Mouse (Mus musculus) embryonic facial prominence, embryonic 10.5 days (tissue): Measurements from ENCODE around the gene Gm21970. TPM values are rescaled to one million over a fixed set of nuclear protein-coding genes. Genes with fewer than 3 reads are reported as not detected.

Experiments used
- DNase-seq: peaks from one replicate; pipeline ENCODE4 v3.0.0-alpha.2; 2017; ENCODE audit warnings: low spot score
- H3K27ac ChIP-seq: fragments of 300-500 bp; sonication (generic); replicated peaks from 2 replicates; pipeline ENCODE4 v1.5.1; 2016; ENCODE audit warnings: mild to moderate bottlenecking
- H3K27me3 ChIP-seq: fragments of 300-500 bp; sonication (generic); replicated peaks from 2 replicates; pipeline ENCODE4 v1.6.1; 2016; ENCODE audit warnings: low read depth, mild to moderate bottlenecking; ENCODE audit not compliant: poor library complexity, severe bottlenecking
- H3K36me3 ChIP-seq: fragments of 300-500 bp; sonication (generic); replicated peaks from 2 replicates; pipeline ENCODE4 v1.6.1; 2016; ENCODE audit warnings: mild to moderate bottlenecking, moderate library complexity
- H3K4me1 ChIP-seq: fragments of 300-500 bp; sonication (generic); 2 replicates; pipeline ENCODE4 v1.6.1; 2016
- H3K4me3 ChIP-seq: fragments of 300-500 bp; sonication (generic); 2 replicates; pipeline ENCODE4 v1.5.1; 2016; ENCODE audit warnings: mild to moderate bottlenecking, moderate library complexity
- H3K9me3 ChIP-seq: fragments of 300-500 bp; sonication (generic); 2 replicates; pipeline ENCODE4 v1.6.1; 2016; ENCODE audit warnings: mild to moderate bottlenecking
- WGBS: fragments of 180-500 bp; shearing (Covaris S2); methylation state at CpG from one replicate; pipeline ENCODE4 v1.1.7; 2016; 5-methylcytosine and 5-hydroxymethylcytosine counted together
- polyA plus RNA-seq: library from polyadenylated mRNA; unstranded; fragments of >200 nt; fragmentation: Nextera tagmentation; extraction: Ambion mirVana; gene quantifications from 2 replicates; pipeline ENCODE4 v1.2.1, GENCODE M21; 2016

Gm21970 gene
- polyA plus RNA-seq, 1 experiment from 2014 or later, result not detected

- Histone ChIP-seq H3K36me3 (no peaks in the 10 kb centered on the region), H3K4me3 (no peak overlapping the region), H3K9me3 (no peaks in the 10 kb centered on the region), H3K27ac (no peak overlapping the region), H3K27me3 (peaks cover 17% of the 10 kb centered on the region), H3K4me1 (peaks cover 12% of the 10 kb centered on the region)
- 64% methylated on average over 10 of the region's 10 CpGs for WGBS
- DNase-seq, result no peak
These were observed 34.0 kb upstream of the Gm21970 start for GRCm38 (mm10) chr16:91357526-91357900.

DNA sequence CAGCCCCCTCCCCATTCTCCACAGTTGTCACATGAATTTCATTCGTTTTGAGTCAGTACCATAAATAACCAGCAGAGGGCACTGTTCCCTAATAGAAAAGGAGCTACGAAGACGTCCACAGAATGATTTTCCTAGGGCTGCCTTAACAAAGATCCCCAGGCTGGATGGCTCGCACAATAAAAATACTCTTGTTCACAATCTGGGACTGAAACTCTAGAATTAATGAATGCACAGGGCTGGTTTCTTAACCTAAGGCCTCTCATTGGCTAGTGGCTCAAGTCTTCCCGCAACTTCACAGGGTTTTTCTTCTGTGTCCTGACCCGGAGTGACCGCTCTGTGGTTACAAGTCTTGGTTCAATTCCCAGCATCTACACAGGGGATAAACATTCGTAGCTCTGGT, 33.0 kb upstream of the Gm21970 start:
- no peak overlapping the region for H3K4me3 ChIP-seq
- 42% methylated on average over 8 of the region's 8 CpGs for WGBS
- DNase-seq, result peak; percentile 39
- H3K27ac ChIP-seq, result 0 out of 2 replicates have a peak overlapping the region, but pooled peaks have one; percentile 25
- peaks cover 21% of the 10 kb centered on the region for H3K4me1 ChIP-seq
- no peaks in the 10 kb centered on the region for H3K9me3 ChIP-seq
- no peaks in the 10 kb centered on the region for H3K36me3 ChIP-seq
- peaks cover 6% of the 10 kb centered on the region for H3K27me3 ChIP-seq

DNA sequence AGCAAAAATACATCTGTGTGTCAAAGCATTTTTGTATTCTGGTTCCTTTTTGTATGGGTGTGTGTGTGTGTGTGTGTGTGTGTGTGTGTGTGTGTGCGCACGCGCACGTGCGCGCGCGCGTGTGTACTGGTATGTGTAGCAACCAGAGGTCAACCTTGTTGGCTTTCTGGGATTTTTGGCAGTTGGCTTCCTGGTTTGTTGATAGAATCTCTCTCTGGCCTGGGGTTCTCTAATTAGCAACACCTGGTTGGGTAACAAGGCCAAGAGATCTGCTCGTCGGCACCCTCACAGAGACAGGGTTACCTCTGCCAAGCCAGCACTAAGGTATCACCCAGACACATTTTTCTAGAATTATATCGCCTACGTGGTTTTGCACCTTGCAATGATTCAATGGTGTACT, 32.0 kb upstream of the Gm21970 start:
- WGBS, result 88% methylated on average over 13 of the region's 13 CpGs
- no peaks in the 10 kb centered on the region; the same call in 1 of the 2 replicates for H3K27me3 ChIP-seq
- H3K4me3 ChIP-seq, result no peak overlapping the region
- no peaks in the 10 kb centered on the region for H3K36me3 ChIP-seq
- no peak for DNase-seq
- H3K4me1 ChIP-seq, result peaks cover 24% of the 10 kb centered on the region
- H3K27ac ChIP-seq, result no peak overlapping the region
- H3K9me3 ChIP-seq, result no peaks in the 10 kb centered on the region

- no peaks in the 10 kb centered on the region for H3K9me3 ChIP-seq
- H3K36me3 ChIP-seq, result no peaks in the 10 kb centered on the region
- no peak overlapping the region for H3K27ac ChIP-seq
- 60% methylated on average over 3 of the region's 3 CpGs for WGBS
- no peak for DNase-seq
- H3K4me1 ChIP-seq, result peaks cover 24% of the 10 kb centered on the region
- no peak overlapping the region for H3K4me3 ChIP-seq
- H3K27me3 ChIP-seq, result no peaks in the 10 kb centered on the region; the same call in 1 of the 2 replicates
These were observed 31.4 kb upstream of the Gm21970 start for GRCm38 (mm10) chr16:91360162-91360561.

DNA sequence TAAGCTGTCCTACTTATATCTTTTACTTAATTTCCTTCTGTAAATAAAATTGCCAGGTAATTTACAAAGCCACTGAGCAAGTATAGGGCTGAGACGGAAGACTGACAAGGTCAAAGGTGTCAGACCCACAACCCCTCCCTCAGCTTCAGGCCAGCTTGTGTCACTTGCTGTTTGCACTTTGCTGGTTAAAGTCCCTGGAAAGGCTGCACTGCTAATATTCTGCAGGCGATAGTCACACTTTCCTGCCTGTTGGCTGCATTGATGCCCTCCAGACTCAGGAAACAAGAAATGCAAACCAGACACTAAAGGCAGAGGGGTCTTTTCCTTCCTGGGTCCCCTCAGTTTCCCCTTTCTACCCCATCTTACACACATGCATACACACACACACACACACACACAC, 29.5 kb upstream of the Gm21970 start:
- H3K27me3 ChIP-seq, result no peaks in the 10 kb centered on the region; the same call in 1 of the 2 replicates
- DNase-seq, result no peak
- WGBS, result 44% methylated on average over 2 of the region's 2 CpGs
- no peaks in the 10 kb centered on the region for H3K9me3 ChIP-seq
- H3K27ac ChIP-seq, result no peak overlapping the region
- H3K4me3 ChIP-seq, result no peak overlapping the region
- H3K36me3 ChIP-seq, result no peaks in the 10 kb centered on the region
- peaks cover 24% of the 10 kb centered on the region for H3K4me1 ChIP-seq

- Histone ChIP-seq H3K4me1 (peaks cover 24% of the 10 kb centered on the region), H3K27ac (peak overlapping the region; percentile 35; the same call in 1 of the 2 replicates), H3K27me3 (no peaks in the 10 kb centered on the region), H3K4me3 (no peak overlapping the region), H3K9me3 (no peaks in the 10 kb centered on the region), H3K36me3 (no peaks in the 10 kb centered on the region)
- no peak for DNase-seq
- 71% methylated on average over 12 of the region's 12 CpGs for WGBS
These were observed 28.8 kb upstream of the Gm21970 start for GRCm38 (mm10) chr16:91362616-91363272.

DNA sequence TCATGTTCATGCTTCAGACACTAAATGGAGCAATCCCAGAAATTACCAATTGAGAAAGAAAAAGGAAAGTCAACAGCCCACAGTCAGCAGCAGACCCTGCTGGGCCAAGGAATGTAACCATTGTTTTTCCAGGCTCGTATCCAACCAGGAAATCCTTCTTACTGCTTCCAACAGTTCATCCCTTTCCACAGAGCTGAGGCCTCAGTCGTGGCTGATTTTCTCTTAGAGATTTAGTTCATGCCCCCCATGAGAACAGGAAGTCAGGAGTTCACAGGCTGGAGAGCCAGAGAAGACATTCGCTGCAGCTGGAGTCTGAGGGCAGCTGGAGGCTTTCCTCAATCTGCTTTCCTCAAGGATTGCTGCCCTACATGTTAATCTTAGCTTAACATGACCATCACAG, 28.0 kb upstream of the Gm21970 start:
- Histone ChIP-seq H3K27ac (no peak overlapping the region), H3K9me3 (0 out of 2 replicates have a peak, but pooled peaks cover 2% of the 10 kb centered on the region), H3K4me1 (peaks cover 24% of the 10 kb centered on the region), H3K27me3 (no peaks in the 10 kb centered on the region), H3K4me3 (no peak overlapping the region), H3K36me3 (no peaks in the 10 kb centered on the region)
- WGBS, result 38% methylated on average over 3 of the region's 3 CpGs
- DNase-seq, result no peak

DNA sequence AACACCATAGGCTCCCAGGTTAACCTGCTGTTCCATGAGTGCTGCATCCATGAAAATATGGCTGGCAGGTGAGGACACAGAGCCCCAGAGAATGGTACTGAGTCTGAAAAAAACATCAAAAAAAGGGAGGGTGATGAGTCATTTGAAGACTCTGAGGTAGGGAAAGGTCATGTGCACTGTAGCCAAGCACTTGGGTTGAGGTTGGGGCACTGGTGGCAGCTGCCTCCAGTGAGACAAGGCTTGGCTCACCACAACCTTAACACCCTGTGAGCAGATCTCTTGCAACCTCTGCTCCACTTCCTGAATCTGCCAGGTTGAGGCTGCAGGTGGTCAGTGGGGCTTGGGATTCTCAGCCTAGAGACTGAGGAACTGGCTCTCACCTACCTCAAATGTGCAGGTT, 25.0 kb upstream of the Gm21970 start:
- no peaks in the 10 kb centered on the region for H3K27me3 ChIP-seq
- H3K27ac ChIP-seq, result no peak overlapping the region
- H3K4me1 ChIP-seq, result peaks cover 18% of the 10 kb centered on the region
- no peak overlapping the region for H3K4me3 ChIP-seq
- no peak for DNase-seq
- H3K9me3 ChIP-seq, result 0 out of 2 replicates have a peak, but pooled peaks cover 2% of the 10 kb centered on the region
- H3K36me3 ChIP-seq, result no peaks in the 10 kb centered on the region

DNA sequence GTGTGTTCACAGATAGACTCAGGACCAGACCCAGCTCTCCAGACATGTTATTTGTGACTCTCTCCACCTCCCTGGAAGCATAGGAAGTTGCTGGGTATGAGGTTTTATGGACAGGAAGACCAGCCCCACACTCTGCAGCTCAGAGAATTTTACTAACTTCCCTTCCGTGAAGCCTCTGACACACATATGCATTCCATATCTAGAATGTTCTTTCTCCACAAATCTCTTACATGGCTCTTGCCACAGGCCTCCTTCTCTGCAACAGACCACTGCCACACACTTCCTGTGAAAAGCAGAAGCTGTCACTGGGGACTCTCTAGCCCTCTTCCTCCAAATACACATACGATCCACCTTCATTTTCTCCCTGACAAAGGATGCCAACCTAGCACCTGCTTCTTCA, 24.5 kb upstream of the Gm21970 start:
- 92% methylated on average over 2 of the region's 2 CpGs for WGBS
- no peak for DNase-seq
- Histone ChIP-seq H3K9me3 (0 out of 2 replicates have a peak, but pooled peaks cover 2% of the 10 kb centered on the region), H3K36me3 (no peaks in the 10 kb centered on the region), H3K27me3 (no peaks in the 10 kb centered on the region), H3K27ac (no peak overlapping the region), H3K4me3 (no peak overlapping the region), H3K4me1 (peaks cover 16% of the 10 kb centered on the region)

DNA sequence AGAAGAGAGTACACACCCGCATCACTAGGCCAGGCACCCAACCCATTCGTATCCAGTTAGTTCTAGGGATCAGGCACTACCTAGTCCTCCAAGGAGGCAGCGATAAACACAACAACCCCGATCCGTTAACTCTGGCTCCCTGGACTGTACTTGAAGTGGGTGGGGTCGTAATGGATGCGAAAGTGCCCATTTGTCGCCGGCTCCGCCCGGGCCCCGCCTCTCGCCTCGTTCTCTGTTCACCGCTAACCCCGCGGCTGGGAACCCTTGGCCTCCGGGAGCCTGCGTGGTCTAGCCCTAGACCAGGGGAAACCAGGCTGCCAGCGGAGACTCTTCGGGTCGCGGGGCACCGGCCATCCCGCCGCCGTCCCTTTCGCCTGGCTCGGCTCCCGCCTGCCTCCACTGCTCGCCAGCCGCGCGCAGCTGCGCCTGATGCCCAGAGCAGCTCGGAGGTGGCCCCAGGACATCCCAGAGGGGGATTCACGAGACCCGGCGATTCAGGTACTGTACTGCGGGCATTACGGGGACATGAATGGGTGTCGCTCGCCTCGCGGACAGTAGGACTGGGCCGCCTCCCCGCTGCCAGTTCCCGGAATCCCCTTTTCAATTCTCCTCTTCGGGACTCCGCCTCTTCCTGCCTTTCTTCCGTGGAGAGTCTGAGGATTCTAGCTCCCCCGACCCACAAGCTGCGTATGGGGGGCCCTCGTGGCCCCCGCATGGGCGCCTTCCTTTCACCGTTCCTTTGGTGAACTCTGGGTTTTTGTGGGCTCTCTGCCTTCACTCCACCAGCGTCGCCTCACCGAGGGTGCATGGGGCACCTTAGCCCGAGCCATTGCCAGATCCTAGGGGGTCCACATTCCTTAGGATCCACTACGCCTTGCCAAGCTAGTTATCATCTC, 18.7 kb upstream of the Gm21970 start, which contains the start of gene Ifnar2:
Gene Ifnar2, plus strand, starts transcription at position 207 of the 896 bp plus-strand sequence.
- Histone ChIP-seq H3K4me3 (peak within 1 kb of the TSS; percentile 89), H3K27ac (peak within 1 kb of the TSS; percentile 97), H3K9me3 (0 out of 2 replicates have a peak, but pooled peaks cover 2% of the 10 kb centered on the region), H3K4me1 (peaks cover 23% of the 10 kb centered on the region), H3K27me3 (no peaks in the 10 kb centered on the region), H3K36me3 (peaks cover 26% of the 10 kb centered on the region)
- DNase-seq, result peak; percentile 85
- under 1% methylated on average over 62 of the region's 62 CpGs for WGBS

GRCm38 (mm10) chr16:91373473-91374252, 17.9 kb upstream of the Gm21970 start:
- Histone ChIP-seq H3K4me1 (peaks cover 31% of the 10 kb centered on the region), H3K27me3 (no peaks in the 10 kb centered on the region), H3K4me3 (peak overlapping the region; percentile 89), H3K36me3 (peaks cover 26% of the 10 kb centered on the region), H3K27ac (peak overlapping the region; percentile 97), H3K9me3 (no peaks in the 10 kb centered on the region)
- WGBS, result 43% methylated on average over 13 of the region's 13 CpGs
- no peak for DNase-seq

GRCm38 (mm10) chr16:91374253-91374634, 17.3 kb upstream of the Gm21970 start:
- Histone ChIP-seq H3K4me1 (peaks cover 37% of the 10 kb centered on the region), H3K4me3 (peak overlapping the region; percentile 89), H3K27ac (no peak overlapping the region), H3K36me3 (peaks cover 26% of the 10 kb centered on the region), H3K27me3 (no peaks in the 10 kb centered on the region), H3K9me3 (no peaks in the 10 kb centered on the region)
- no peak for DNase-seq
- WGBS, result 88% methylated on average over 3 of the region's 3 CpGs
